Mouse (Mus musculus): ENCODE data around the gene Racgap1. TPM values are rescaled to one million over a fixed set of nuclear protein-coding genes. Genes with fewer than 3 reads are reported as not detected.

The Racgap1 gene
- polyA plus RNA-seq, 1 experiment from 2014 or later, result 113 TPM

DNA sequence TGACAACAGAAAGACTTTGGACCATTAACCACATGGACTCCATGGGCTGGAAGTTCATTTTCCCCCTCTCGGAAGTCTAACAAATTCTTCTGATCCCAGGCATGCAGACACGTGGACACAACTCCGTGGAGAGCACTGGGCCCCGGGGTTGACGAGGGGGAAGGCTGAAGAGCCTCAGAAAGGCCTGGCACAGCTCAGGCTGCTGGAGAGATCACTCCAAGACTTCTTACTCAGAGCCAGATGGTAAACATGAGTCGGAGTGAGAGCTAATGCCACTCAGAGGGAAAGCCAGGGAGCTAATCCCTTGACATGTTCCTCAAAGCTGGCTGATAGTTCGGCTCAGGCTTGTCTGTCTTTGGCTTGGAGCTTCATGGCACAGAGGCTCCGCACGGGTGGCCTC lies 36.2 kb downstream of the Racgap1 start:
- Histone ChIP-seq H3K27ac (ENCODE audit: low read depth, low read length) (no peak overlapping the region; the same call in 1 of the 2 replicates), H3K9me3 (ENCODE audit: control insufficient read depth, low read length) (no peaks in the 10 kb centered on the region)
- no peak for ATAC-seq (ENCODE audit: low FRiP score, low TSS enrichment)

DNA sequence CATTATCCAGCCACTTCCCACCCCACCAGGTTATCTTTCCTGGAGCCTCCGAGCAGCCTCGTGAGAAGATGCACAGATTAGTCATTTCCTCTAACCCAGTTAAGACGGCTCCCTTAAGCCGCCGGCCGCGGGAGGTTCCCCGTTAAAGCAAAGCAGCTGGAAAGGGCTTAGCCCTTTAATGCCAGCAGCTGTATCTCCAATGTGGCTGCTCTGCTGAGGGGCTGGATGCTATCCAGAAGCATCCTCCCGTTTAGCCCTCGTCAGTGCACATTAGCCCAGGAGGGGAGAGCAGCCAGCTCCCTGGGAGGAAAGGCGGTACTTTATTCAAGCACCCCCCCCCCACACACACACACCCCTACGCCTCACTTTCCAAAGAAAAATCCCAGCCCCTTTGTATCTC lies 36.7 kb downstream of the Racgap1 start:
- no peak overlapping the region for H3K4me2 ChIP-seq (replicated peaks; ENCODE audit: low read depth, low read length)
- peak; percentile 46; the same call in 1 of the 2 replicates for ATAC-seq (ENCODE audit: low FRiP score, low TSS enrichment)
- no peak overlapping the region for H3K9ac ChIP-seq (ENCODE audit: low read depth, low read length)
- H3K36me3 ChIP-seq (ENCODE audit: control insufficient read depth, insufficient read depth, low read length), result 0 out of 2 replicates have a peak, but pooled peaks cover 2% of the 10 kb centered on the region
- H3K27me3 ChIP-seq (ENCODE audit: control insufficient read depth, insufficient read depth, low read length), result no peaks in the 10 kb centered on the region
- H3K9me3 ChIP-seq (ENCODE audit: control insufficient read depth, low read length), result no peaks in the 10 kb centered on the region
- H3K4me3 ChIP-seq (ENCODE audit: low read length), result no peak overlapping the region
- H3K27ac ChIP-seq (ENCODE audit: low read depth, low read length), result no peak overlapping the region
- peaks cover 5% of the 10 kb centered on the region; the same call in 1 of the 2 replicates for H3K4me1 ChIP-seq (ENCODE audit: control insufficient read depth, insufficient read depth, low read length)
- WGBS, result 6% methylated on average over 12 of the region's 12 CpGs

More for the DNA sequence above, 36.2 kb downstream of the Racgap1 start:
- Histone ChIP-seq H3K4me1 (ENCODE audit: control insufficient read depth, insufficient read depth, low read length) (peaks cover 5% of the 10 kb centered on the region; the same call in 1 of the 2 replicates), H3K36me3 (ENCODE audit: control insufficient read depth, insufficient read depth, low read length) (peaks cover 4% of the 10 kb centered on the region; the same call in 1 of the 2 replicates), H3K4me2 (replicated peaks; ENCODE audit: low read depth, low read length) (no peak overlapping the region), H3K4me3 (ENCODE audit: low read length) (no peak overlapping the region), H3K9ac (ENCODE audit: low read depth, low read length) (no peak overlapping the region), H3K27me3 (ENCODE audit: control insufficient read depth, insufficient read depth, low read length) (no peaks in the 10 kb centered on the region)
- WGBS, result 44% methylated on average over 9 of the region's 9 CpGs

DNA sequence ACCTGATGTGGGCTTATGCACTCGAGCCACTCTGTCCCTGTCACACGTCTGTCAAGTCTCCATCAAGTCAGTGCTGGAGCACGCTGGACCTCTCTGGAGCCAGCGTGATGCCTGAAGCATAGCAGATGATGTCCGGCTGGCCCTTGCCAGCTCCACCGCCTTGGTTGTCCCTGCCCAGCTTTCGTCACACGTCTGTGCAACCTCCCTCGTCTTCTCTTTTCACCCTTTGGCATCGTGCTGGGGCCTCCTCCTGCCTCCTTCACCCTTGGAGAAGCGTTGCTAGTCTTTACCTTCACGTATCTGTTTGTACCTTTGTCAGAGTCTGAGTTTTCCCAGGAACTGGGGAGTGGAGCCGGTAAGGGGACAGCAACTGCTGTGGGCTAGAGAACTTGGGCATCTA lies 37.2 kb downstream of the Racgap1 start:
- Histone ChIP-seq H3K4me3 (ENCODE audit: low read length) (no peak overlapping the region), H3K9me3 (ENCODE audit: control insufficient read depth, low read length) (no peaks in the 10 kb centered on the region), H3K27ac (ENCODE audit: low read depth, low read length) (no peak overlapping the region), H3K4me1 (ENCODE audit: control insufficient read depth, insufficient read depth, low read length) (peaks cover 5% of the 10 kb centered on the region; the same call in 1 of the 2 replicates), H3K36me3 (ENCODE audit: control insufficient read depth, insufficient read depth, low read length) (no peaks in the 10 kb centered on the region), H3K9ac (ENCODE audit: low read depth, low read length) (no peak overlapping the region), H3K4me2 (replicated peaks; ENCODE audit: low read depth, low read length) (no peak overlapping the region), H3K27me3 (ENCODE audit: control insufficient read depth, insufficient read depth, low read length) (no peaks in the 10 kb centered on the region)
- WGBS, result 73% methylated on average over 13 of the region's 13 CpGs
- no peak for ATAC-seq (ENCODE audit: low FRiP score, low TSS enrichment)

DNA sequence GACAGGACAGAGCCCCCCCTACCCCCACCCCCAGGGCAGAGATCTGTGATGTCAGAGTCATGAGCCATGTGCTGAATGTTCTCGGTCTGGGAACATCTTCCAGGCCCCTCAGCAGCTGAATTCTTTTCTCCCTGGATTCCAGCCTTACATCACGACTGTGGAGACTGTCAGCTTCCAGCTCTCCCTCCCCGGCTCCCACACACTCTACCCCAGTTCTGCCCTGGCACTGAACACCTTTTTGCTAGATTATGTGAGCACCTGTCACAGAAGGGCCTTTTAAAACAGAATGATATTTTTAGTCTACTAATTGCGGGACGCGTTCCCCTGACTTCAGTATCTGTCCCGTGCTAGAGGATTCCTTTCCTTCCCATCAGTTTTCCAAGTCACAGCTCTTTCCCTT lies 39.9 kb downstream of the Racgap1 start:
- no peak overlapping the region for H3K9ac ChIP-seq (ENCODE audit: low read depth, low read length)
- peaks cover 17% of the 10 kb centered on the region for H3K4me1 ChIP-seq (ENCODE audit: control insufficient read depth, insufficient read depth, low read length)
- H3K4me2 ChIP-seq (replicated peaks; ENCODE audit: low read depth, low read length), result no peak overlapping the region
- H3K27ac ChIP-seq (ENCODE audit: low read depth, low read length), result no peak overlapping the region
- H3K36me3 ChIP-seq (ENCODE audit: control insufficient read depth, insufficient read depth, low read length), result no peaks in the 10 kb centered on the region
- no peaks in the 10 kb centered on the region for H3K27me3 ChIP-seq (ENCODE audit: control insufficient read depth, insufficient read depth, low read length)
- no peaks in the 10 kb centered on the region for H3K9me3 ChIP-seq (ENCODE audit: control insufficient read depth, low read length)
- WGBS, result 62% methylated on average over 7 of the region's 7 CpGs
- no peak overlapping the region for H3K4me3 ChIP-seq (ENCODE audit: low read length)
- no peak for ATAC-seq (ENCODE audit: low FRiP score, low TSS enrichment)

DNA sequence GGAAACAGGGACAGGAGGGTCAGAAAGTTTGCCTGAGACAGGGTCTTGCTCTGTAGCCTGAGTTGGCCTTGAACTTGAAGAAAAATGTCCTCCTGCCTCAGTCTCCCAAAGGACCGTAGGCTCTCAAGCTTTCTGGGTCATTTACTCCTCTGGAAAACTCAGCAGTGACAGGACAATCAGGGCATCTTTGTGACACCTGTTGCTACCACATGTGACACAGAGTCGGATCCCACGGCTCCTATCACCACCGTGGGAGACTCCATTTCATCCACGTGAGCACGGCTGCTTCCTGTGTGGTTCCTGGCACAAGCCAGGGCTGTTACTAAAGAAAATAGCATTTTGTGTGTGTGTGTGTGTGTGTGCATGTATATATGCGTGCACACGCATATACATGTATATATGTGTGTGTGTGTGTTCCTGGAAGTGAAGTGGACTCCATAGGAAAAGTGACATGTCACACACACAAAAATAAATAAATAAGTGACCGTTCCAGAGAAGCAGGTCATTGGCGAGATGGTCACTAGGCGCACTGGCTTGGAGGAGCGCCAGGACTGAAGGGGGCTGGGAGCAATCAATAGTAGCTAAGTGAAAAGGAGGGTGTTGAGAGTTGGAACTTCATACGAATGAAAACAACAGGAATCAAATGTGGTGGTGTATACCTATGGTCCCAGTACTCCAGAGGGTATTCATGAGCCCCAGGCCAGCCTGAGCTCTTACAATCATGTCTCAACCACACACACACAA lies 42.9 kb downstream of the Racgap1 start:
- no peaks in the 10 kb centered on the region for H3K27me3 ChIP-seq (ENCODE audit: control insufficient read depth, insufficient read depth, low read length)
- peaks cover 13% of the 10 kb centered on the region for H3K4me1 ChIP-seq (ENCODE audit: control insufficient read depth, insufficient read depth, low read length)
- H3K27ac ChIP-seq (ENCODE audit: low read depth, low read length), result no peak overlapping the region
- H3K36me3 ChIP-seq (ENCODE audit: control insufficient read depth, insufficient read depth, low read length), result no peaks in the 10 kb centered on the region
- H3K4me2 ChIP-seq (replicated peaks; ENCODE audit: low read depth, low read length), result no peak overlapping the region
- 75% methylated on average over 13 of the region's 13 CpGs for WGBS
- H3K4me3 ChIP-seq (ENCODE audit: low read length), result no peak overlapping the region
- H3K9ac ChIP-seq (ENCODE audit: low read depth, low read length), result no peak overlapping the region
- no peak for ATAC-seq (ENCODE audit: low FRiP score, low TSS enrichment)
- H3K9me3 ChIP-seq (ENCODE audit: control insufficient read depth, low read length), result no peaks in the 10 kb centered on the region

DNA sequence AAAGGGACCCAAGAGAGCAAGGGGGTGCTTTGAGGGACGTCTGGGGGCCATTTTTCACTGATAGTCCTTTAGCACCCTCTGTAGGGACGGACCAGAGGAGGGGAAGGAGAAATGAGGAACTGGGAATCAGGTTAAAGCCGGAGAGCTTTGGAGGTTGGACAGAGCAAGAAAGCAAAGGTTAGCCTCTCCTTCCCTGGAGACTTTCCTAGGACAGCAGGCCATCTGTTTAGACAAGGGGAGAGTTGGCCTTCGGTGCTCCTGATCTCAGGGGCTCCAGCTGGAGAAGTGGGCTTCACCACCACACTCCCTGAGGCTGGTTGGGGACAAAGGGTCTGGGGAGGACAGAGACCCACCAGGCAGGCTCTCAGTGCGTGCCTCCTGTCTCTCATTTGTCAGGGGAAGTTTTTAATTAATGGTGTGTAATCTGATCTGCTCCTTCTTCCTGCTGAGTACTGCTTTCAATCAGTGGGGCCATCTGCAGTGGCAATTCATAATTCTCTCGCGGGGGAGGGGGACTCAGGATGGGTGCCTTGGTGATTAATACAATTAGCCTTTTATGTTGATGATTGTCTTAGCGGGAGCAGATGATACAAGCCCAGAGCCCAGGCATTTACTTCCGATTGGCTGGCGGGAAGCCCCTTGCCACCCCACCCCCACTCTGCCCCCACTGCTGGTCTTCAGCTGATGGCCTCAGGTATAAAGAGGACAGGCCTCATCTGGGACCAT lies 43.9 kb downstream of the Racgap1 start:
- 0 out of 2 replicates have a peak, but pooled peaks have one; percentile 40 for ATAC-seq (ENCODE audit: low FRiP score, low TSS enrichment)
- H3K4me2 ChIP-seq (replicated peaks; ENCODE audit: low read depth, low read length), result no peak overlapping the region
- WGBS, result 16% methylated on average over 10 of the region's 10 CpGs
- H3K36me3 ChIP-seq (ENCODE audit: control insufficient read depth, insufficient read depth, low read length), result no peaks in the 10 kb centered on the region
- no peak overlapping the region for H3K4me3 ChIP-seq (ENCODE audit: low read length)
- no peaks in the 10 kb centered on the region for H3K9me3 ChIP-seq (ENCODE audit: control insufficient read depth, low read length)
- H3K4me1 ChIP-seq (ENCODE audit: control insufficient read depth, insufficient read depth, low read length), result peaks cover 17% of the 10 kb centered on the region
- no peaks in the 10 kb centered on the region for H3K27me3 ChIP-seq (ENCODE audit: control insufficient read depth, insufficient read depth, low read length)
- H3K9ac ChIP-seq (ENCODE audit: low read depth, low read length), result no peak overlapping the region
- H3K27ac ChIP-seq (ENCODE audit: low read depth, low read length), result no peak overlapping the region

DNA sequence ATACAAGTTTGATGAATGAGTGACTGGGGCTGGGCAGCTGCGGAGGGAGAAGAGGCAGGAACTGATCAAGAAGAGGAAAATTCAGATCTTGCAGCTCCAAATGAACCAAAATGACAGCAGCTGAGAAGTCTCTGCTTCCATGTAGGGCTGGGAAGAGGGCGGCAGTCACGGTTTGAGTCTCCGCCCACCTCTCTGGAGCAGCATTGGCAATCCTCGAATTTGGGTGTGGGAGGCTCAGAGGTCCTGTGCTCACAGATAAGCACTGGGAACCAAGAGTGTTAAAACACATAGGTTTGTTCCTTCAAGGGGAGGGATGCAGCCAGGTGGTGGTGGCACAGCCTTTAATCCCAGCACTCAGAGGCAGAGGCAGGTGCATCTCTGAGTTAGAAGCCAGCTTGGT lies 44.9 kb downstream of the Racgap1 start:
- no peak for ATAC-seq (ENCODE audit: low FRiP score, low TSS enrichment)
- H3K27ac ChIP-seq (ENCODE audit: low read depth, low read length), result no peak overlapping the region
- H3K9me3 ChIP-seq (ENCODE audit: control insufficient read depth, low read length), result no peaks in the 10 kb centered on the region
- no peaks in the 10 kb centered on the region for H3K36me3 ChIP-seq (ENCODE audit: control insufficient read depth, insufficient read depth, low read length)
- 31% methylated on average over 5 of the region's 5 CpGs for WGBS
- peaks cover 24% of the 10 kb centered on the region for H3K4me1 ChIP-seq (ENCODE audit: control insufficient read depth, insufficient read depth, low read length)
- no peaks in the 10 kb centered on the region for H3K27me3 ChIP-seq (ENCODE audit: control insufficient read depth, insufficient read depth, low read length)
- no peak overlapping the region for H3K9ac ChIP-seq (ENCODE audit: low read depth, low read length)
- no peak overlapping the region for H3K4me3 ChIP-seq (ENCODE audit: low read length)
- no peak overlapping the region for H3K4me2 ChIP-seq (replicated peaks; ENCODE audit: low read depth, low read length)

DNA sequence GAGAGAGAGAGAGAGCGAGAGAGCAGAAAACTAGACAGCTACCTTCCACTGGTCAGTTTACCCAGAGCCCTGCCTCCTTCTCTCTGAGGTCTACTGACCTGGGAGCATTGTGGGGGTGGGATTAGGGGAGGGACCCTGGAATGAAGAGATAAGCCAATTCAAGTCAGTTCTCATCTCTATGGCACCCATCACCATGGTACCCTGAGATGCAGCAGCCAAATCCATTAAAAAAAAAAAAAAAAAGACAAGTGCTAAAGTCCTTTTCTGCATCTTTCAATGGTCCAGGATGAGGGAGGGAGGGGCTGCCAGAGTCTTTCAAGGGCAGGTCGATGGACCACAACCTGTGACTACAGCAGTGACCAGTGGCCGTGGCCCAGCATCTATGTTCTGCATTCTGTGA lies 45.9 kb downstream of the Racgap1 start:
- Histone ChIP-seq H3K27me3 (ENCODE audit: control insufficient read depth, insufficient read depth, low read length) (peaks cover 1% of the 10 kb centered on the region; the same call in 1 of the 2 replicates), H3K4me2 (replicated peaks; ENCODE audit: low read depth, low read length) (no peak overlapping the region), H3K9ac (ENCODE audit: low read depth, low read length) (no peak overlapping the region), H3K36me3 (ENCODE audit: control insufficient read depth, insufficient read depth, low read length) (no peaks in the 10 kb centered on the region), H3K4me3 (ENCODE audit: low read length) (no peak overlapping the region), H3K4me1 (ENCODE audit: control insufficient read depth, insufficient read depth, low read length) (peaks cover 33% of the 10 kb centered on the region), H3K9me3 (ENCODE audit: control insufficient read depth, low read length) (no peaks in the 10 kb centered on the region), H3K27ac (ENCODE audit: low read depth, low read length) (no peak overlapping the region)
- no peak for ATAC-seq (ENCODE audit: low FRiP score, low TSS enrichment)
- 84% methylated on average over 3 of the region's 3 CpGs for WGBS

DNA sequence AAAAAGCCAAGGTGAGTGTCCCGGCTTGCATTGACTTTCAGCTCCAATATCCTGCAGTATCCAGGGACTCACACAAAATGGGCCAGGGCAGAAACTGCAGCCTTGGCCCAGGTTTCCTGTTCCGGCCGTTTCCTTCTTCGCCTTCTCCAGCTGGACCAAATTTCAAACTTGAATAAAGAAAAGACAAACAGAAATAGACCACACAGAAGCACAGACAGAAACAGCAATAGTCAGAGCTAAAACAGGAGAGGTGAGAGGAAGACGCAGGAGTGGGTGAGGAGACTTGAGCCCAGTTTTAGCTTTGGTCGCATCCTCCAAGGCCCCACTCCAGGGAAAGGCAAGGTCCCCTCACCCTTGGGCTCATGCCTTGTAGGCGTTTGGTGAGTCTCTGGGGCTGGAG lies 48.2 kb downstream of the Racgap1 start:
- no peaks in the 10 kb centered on the region for H3K36me3 ChIP-seq (ENCODE audit: control insufficient read depth, insufficient read depth, low read length)
- H3K27me3 ChIP-seq (ENCODE audit: control insufficient read depth, insufficient read depth, low read length), result peaks cover 7% of the 10 kb centered on the region; the same call in 1 of the 2 replicates
- no peak overlapping the region for H3K27ac ChIP-seq (ENCODE audit: low read depth, low read length)
- peaks cover 39% of the 10 kb centered on the region for H3K4me1 ChIP-seq (ENCODE audit: control insufficient read depth, insufficient read depth, low read length)
- WGBS, result 83% methylated on average over 7 of the region's 7 CpGs
- no peak overlapping the region for H3K4me2 ChIP-seq (replicated peaks; ENCODE audit: low read depth, low read length)
- no peaks in the 10 kb centered on the region for H3K9me3 ChIP-seq (ENCODE audit: control insufficient read depth, low read length)
- no peak overlapping the region for H3K4me3 ChIP-seq (ENCODE audit: low read length)
- no peak for ATAC-seq (ENCODE audit: low FRiP score, low TSS enrichment)
- H3K9ac ChIP-seq (ENCODE audit: low read depth, low read length), result no peak overlapping the region
